Mouse (Mus musculus): ENCODE data around the gene Slc17a9. TPM values are rescaled to one million over a fixed set of nuclear protein-coding genes. Genes with fewer than 3 reads are reported as not detected.

Gene Slc17a9
- polyA plus RNA-seq, 1 experiment from 2014 or later: 1.4 TPM

- Histone ChIP-seq H3K4me1 (peaks cover 3% of the 10 kb centered on the region; the same call in 1 of the 2 replicates), H3K4me3 (no peak overlapping the region), H3K4me2 (no peak overlapping the region), H3K9ac (no peak overlapping the region), H3K9me3 (no peaks in the 10 kb centered on the region), H3K27ac (no peak overlapping the region), H3K36me3 (no peaks in the 10 kb centered on the region), H3K27me3 (peaks cover 41% of the 10 kb centered on the region)
- ATAC-seq (ENCODE audit: insufficient number of reproducible peaks, insufficient read depth, low FRiP score, low TSS enrichment, low read depth): no peak
- 24% methylated on average over 7 of the region's 7 CpGs for WGBS
Measured at GRCm38 (mm10) chr2:180788843-180789242, 63.8 kb downstream of the Slc17a9 start.

- Histone ChIP-seq H3K9ac (no peak overlapping the region), H3K4me3 (no peak overlapping the region), H3K4me1 (peaks cover 8% of the 10 kb centered on the region; the same call in 1 of the 2 replicates), H3K27ac (no peak overlapping the region), H3K4me2 (no peak overlapping the region), H3K27me3 (peaks cover 41% of the 10 kb centered on the region), H3K36me3 (no peaks in the 10 kb centered on the region), H3K9me3 (no peaks in the 10 kb centered on the region)
- no peak for ATAC-seq (ENCODE audit: insufficient number of reproducible peaks, insufficient read depth, low FRiP score, low TSS enrichment, low read depth)
- 45% methylated on average over 4 of the region's 4 CpGs for WGBS
Measured at GRCm38 (mm10) chr2:180791674-180792073, 66.6 kb downstream of the Slc17a9 start.

Other genes starting within 250 kb of the Slc17a9 start
- gene Ntsr1, start 225.3 kb upstream of the Slc17a9 start, polyA plus RNA-seq (2015; fragmentation: Nextera tagmentation; extraction: Ambion mirVana): 0.36 and 0.45 TPM in 2 replicates
- gene Mrgbp, start 144.0 kb upstream of the Slc17a9 start, polyA plus RNA-seq (2015; fragmentation: Nextera tagmentation; extraction: Ambion mirVana): 36.8 and 37.5 TPM in 2 replicates
- gene Ogfr, start 136.0 kb upstream of the Slc17a9 start, polyA plus RNA-seq (2015; fragmentation: Nextera tagmentation; extraction: Ambion mirVana): 71.5 and 77.2 TPM in 2 replicates
- gene Col9a3, start 127.5 kb upstream of the Slc17a9 start, polyA plus RNA-seq (2015; fragmentation: Nextera tagmentation; extraction: Ambion mirVana): 204 and 275 TPM in 2 replicates
- gene Tcfl5, start 82.6 kb upstream of the Slc17a9 start, polyA plus RNA-seq (2015; fragmentation: Nextera tagmentation; extraction: Ambion mirVana): 0.28 and 0.65 TPM in 2 replicates
- 36.3 and 36.5 TPM in 2 replicates for gene Dido1, start 15.3 kb upstream of the Slc17a9 start, polyA plus RNA-seq (2015; fragmentation: Nextera tagmentation; extraction: Ambion mirVana)
- gene Gid8, start 15.1 kb upstream of the Slc17a9 start, polyA plus RNA-seq (2015; fragmentation: Nextera tagmentation; extraction: Ambion mirVana): 62.8 and 66.5 TPM in 2 replicates
- 0.17 TPM in 1 of 2 replicates, not detected in the other for gene Bhlhe23, start 51.6 kb downstream of the Slc17a9 start, polyA plus RNA-seq (2015; fragmentation: Nextera tagmentation; extraction: Ambion mirVana)
- 49.1 and 62.8 TPM in 2 replicates for gene Ythdf1, start 195.7 kb downstream of the Slc17a9 start, polyA plus RNA-seq (2015; fragmentation: Nextera tagmentation; extraction: Ambion mirVana)
- gene Birc7, start 203.8 kb downstream of the Slc17a9 start, polyA plus RNA-seq (2015; fragmentation: Nextera tagmentation; extraction: Ambion mirVana): not detected in 2 replicates
- 6.9 and 7.3 TPM in 2 replicates for gene Nkain4, start 229.4 kb downstream of the Slc17a9 start, polyA plus RNA-seq (2015; fragmentation: Nextera tagmentation; extraction: Ambion mirVana)
- gene Arfgap1, start 242.0 kb downstream of the Slc17a9 start, polyA plus RNA-seq (2015; fragmentation: Nextera tagmentation; extraction: Ambion mirVana): 128 and 132 TPM in 2 replicates